Mouse (Mus musculus): ENCODE data around the gene Mrpl38. TPM values are rescaled to one million over a fixed set of nuclear protein-coding genes. Genes with fewer than 3 reads are reported as not detected.
A peak's percentile ranks its signal among the peaks of the same experiment; 100 is the strongest.

Mrpl38 gene
- total RNA-seq, 2 experiments from 2014 or later = 62.5 to 66.0 TPM

DNA sequence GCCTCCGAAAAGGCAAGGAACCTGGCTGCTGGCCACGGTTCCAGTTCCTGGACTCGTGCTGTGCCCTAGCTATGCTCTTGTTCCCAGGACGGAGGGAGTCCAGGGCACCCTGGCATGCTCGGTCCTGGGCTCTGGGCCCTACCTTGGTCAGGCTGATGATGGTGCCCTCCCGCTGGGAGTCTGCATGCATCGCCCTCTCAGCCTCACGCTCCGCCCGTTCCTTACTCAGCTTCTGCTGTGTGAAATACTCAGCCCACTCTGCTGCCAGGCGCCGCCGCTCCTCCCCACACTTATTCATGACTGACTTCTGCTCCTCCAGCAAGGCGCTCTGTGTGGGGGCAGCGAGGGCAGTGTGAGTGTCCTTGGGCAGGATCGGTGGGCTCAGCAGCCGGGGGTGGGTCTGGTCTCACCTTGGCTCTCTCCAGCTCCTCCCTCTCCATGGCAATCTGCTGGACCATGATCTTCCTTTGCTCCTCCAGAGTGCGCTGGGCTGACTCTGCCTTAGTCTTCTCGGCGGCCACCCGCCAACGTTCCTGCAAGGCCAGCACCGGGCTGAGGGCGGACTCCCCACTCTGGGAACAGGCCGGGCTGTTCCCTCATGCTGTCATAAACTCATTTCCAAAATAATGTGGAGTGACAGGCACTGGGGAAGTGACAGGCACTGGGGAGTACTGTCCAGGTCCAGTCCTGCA lies 7.8 kb upstream of the Mrpl38 start:
- no peak for DNase-seq (ENCODE audit: low spot score)
- intact Hi-C loops (cut with DNase I) = loop anchor here (10.0 kb wide), 1 partner anchor 318 kb away; the partner anchor contains the start of gene Qrich2

DNA sequence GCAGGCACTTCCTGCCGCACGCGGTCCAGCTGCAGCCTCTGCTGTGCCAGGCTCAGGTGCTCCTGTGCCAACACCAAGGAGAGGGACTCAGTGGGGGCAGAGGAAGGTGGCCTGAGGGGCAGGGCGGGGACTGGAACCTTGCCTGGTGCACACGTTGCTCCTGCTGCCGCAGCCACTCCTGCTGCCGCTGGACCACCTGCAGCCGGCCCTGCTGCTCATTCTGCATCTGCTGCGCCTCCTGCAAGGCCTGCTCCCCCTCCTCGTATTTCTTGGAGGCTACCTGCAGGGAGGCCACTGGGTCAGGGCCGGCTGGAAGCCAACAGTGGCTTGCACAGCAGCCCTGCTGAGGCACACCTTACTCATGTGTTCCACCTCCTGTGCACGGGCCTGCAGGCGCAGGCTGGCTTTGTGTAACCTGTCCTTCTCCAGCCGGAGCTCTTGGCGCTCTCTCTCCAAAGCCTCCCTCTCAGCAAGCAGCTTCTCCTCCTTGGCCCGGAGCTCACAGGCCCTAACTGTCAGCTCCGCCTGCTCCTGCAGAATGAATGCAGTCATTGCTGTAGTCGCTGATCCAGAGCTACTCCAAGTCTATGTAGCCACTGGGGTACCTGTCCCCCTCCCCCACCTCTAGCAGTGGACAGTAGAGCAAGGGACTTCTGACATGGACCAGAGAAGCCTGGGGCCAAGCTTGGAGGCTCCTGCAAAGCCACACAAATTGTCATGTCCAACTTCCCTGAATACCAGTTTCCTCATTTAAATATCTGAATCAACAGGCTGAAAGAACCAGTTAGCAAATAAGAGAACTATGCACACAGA lies 7.0 kb upstream of the Mrpl38 start:
- no peak for DNase-seq (ENCODE audit: low spot score)
- intact Hi-C loops (cut with DNase I) = loop anchor here (10.0 kb wide), 1 partner anchor 319 kb away; the partner anchor contains the start of gene Qrich2

DNA sequence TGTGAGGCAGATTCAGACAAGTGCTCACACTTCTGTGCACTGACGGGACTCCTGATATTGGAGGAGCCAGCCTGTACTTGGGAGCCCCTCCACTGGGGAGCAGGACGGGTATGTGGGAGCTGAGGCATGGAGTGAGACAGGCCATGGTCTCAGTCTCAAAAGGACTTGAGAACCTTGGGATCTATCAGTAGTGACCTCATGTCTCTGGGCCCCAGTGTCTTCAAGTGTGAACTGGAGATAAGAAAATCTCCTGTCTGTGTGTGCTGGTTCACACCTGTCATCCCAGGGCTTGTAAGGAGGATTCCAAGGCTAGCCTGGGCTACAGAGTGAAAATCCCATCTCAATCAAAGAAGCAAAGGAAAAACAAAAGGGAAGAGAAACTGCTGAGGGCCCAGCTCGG lies 4.8 kb upstream of the Mrpl38 start:
- DNase-seq (ENCODE audit: low spot score) = no peak
- intact Hi-C loops (cut with DNase I) = loop anchor here (2.0 to 10.0 kb wide), 2 partner anchors 21 to 321 kb away; partner anchors contain the start of gene Qrich2

DNA sequence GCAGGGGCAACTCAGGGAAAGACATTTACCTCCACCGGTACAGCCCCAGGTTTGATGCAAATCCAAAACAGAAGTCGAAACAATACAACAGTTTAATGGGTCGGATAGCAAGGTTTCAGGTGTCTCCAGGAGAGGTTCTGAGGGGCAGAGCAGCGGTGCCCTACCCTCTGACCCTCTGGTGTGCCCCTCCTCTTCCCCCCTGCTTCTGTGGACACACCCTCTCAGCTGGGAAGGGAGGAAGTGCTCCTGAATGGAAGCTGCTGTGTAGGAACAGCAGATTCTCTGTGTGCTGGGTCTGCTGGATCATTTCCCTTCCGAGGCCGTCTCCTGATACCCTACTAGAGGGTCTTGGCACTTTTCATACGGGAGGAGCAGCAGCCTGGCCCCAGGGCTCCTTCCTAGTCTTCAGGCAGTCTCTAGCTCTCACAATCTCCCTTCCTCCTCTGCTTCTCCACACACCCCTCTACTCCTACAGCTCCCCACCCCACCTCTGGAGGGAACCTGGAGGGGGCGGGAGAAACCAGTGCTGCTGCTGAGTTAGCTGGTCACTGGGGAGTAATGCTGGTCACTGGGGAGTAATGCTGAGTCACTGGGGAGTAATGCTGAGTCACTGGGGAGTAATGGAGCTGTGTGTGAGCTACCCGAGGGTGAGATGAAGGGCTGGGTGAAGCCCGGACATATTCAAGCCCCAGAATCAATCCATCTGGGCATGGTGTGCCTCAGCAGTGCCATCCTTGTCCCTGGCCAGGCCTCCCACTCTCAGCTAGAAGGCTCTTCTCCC lies 3.7 kb upstream of the Mrpl38 start:
- intact Hi-C loops (cut with DNase I) = loop anchor here (2.0 to 10.0 kb wide), 2 partner anchors 22 to 322 kb away; partner anchors contain the start of gene Qrich2
- no peak for DNase-seq (ENCODE audit: low spot score)

DNA sequence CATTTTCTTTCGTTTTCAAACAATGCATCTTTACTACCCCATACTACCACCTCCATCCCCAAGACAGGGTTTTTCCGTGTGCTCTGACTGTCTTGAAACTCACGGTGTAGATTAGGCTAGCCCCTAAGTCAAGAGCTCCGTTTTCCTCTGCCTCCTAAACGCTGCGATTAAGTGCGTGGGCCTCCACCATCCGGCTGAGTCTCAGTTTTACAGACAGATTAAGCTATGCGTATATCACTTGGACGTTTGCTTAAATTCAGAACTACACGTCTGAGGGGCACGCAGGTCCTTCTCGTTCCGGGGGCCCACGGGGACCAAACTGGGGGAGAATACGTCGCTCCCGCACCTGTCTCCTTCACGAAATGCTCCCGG lies 586 bp downstream of the Mrpl38 start:
- intact Hi-C loops (cut with DNase I) = loop anchor here (2.0 kb wide), 1 partner anchor 81 kb away; no protein-coding TSS in a partner anchor
- DNase-seq (ENCODE audit: low spot score) = no peak

DNA sequence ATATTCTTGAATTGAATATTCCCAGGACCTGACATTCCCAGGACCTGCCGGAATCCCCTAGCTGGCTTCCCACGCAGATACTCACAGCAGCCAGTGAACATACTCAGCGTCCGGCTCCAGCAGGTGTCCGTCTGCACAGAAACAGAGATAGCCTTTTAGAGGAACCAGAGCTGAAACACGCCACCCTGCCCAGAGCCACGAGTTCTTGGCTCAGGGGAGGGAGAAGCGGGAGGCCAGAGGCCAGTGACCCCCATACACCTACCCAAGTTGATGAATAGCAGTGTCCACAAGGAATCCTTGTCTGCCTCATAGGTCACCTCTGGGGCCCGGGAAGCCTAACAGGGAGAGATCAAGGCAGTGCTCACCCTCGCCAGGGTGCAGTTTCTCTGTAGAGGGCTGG lies 4.5 kb downstream of the Mrpl38 start:
- no peak for DNase-seq (ENCODE audit: low spot score)
- intact Hi-C loops (cut with DNase I) = loop anchor here (5.0 kb wide), 2 partner anchors 102 to 197 kb away; partner anchors contain the start of gene Unk

DNA sequence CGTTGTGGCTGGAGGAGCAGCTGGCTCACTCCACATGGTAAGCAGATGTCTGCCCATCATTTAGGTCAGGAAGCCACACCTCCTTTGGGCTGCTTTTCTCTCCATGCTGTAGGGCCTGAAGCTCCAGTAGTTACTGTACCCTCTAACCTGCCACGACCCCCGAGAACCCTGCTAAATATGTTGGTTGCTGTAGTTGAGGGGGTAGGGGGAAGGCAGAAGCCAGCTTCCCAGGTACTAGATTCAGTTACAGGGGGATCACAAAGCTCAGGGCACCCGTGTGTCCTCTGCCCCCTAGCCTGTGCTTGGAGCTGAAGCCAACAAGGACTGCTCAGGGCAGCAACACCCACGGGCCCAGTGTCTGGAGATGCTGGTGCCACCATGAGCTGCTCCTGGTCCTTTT lies 5.2 kb downstream of the Mrpl38 start:
- intact Hi-C loops (cut with DNase I) = loop anchor here (5.0 kb wide), 2 partner anchors 101 to 196 kb away; partner anchors contain the start of gene Unk
- no peak for DNase-seq (ENCODE audit: low spot score)

DNA sequence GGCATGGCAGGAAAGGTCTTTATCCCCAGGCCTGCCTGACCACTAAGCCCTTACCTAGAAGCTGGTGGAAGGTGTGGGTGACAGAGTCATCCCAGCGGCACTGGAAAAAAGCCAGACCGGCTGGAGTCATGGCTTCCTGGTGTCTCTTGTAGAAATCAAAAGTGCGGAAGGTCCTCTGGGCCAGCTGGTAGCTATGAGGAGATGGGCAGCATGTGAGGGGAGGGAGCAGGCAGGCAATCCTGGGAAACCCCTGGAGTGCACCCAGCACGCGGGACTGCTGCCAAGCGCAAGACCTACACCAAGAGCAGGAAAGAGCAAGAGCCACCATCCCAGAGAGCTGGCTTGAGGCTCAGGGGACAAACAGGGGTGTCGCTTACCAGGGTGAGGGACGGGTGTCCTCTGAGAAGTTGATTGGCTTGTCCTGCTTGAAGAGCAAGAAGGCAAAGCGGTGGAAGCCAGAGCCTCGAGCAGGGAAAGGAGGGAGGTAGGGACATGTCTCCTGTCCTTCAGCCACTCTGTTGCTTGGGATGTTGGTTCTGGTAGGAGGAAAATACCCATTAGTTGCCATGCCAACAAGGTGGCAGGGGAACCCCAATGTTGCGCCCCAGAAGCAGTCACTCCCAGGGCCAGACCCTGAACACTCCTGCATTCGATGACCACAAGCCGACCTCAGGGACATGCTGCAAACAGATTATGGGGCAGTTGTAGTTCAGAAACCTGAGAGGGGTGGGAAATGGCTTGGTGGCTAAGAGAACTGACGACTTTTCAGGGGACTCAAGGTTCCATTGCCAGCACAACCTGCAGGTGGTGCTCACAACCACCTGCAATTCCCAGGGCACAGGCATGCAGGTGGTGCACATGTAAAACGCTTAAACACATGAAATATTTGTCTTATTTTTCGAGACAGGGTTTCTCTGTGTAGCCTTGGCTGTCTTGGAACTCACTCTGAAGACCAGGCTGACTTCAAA lies 6.0 kb downstream of the Mrpl38 start:
- DNase-seq (ENCODE audit: low spot score) = no peak
- intact Hi-C loops (cut with DNase I) = loop anchor here (5.0 kb wide), 2 partner anchors 100 to 195 kb away; partner anchors contain the start of gene Unk

DNA sequence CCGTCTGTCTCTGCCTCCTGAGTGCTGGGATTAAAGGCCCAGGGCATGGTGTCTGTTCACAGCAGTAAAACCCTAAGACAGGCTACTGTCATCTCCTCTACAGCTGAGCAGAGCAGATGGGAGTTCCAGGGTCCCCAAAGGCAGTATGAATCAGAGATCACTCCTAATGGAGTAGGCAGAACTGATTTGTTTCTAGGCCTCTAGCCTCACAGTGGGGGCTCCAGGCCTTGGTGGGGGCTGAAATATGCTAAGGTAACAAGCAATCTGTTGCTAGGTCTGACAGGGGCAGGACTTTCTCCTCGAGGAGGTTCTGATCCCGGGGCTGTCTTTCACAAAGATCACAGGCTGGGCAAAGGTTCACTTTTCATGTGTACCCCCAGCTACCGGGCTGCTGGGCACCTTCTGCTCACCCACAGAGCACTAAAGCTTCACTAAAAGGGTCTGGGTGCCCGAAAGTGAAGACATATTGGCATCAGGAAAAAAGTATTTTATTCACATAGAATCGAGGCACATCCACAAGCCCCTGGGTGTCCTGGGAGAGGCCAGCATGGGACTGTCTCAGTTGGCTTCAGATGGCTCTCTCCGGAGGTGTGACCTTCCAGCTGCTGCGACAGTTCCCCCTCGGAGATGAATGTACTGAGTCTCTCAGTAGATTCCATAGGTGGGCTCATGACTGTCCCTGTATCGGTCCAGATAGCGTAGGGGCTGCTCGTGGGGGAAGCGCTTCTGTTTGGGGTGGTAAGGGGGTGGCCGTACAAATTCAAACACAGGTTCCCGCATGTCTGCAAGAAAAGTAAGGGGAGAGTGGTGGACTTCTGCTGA lies 7.1 kb downstream of the Mrpl38 start:
- no peak for DNase-seq (ENCODE audit: low spot score)
- intact Hi-C loops (cut with DNase I) = loop anchor here (5.0 kb wide), 2 partner anchors 99 to 194 kb away; partner anchors contain the start of gene Unk

DNA sequence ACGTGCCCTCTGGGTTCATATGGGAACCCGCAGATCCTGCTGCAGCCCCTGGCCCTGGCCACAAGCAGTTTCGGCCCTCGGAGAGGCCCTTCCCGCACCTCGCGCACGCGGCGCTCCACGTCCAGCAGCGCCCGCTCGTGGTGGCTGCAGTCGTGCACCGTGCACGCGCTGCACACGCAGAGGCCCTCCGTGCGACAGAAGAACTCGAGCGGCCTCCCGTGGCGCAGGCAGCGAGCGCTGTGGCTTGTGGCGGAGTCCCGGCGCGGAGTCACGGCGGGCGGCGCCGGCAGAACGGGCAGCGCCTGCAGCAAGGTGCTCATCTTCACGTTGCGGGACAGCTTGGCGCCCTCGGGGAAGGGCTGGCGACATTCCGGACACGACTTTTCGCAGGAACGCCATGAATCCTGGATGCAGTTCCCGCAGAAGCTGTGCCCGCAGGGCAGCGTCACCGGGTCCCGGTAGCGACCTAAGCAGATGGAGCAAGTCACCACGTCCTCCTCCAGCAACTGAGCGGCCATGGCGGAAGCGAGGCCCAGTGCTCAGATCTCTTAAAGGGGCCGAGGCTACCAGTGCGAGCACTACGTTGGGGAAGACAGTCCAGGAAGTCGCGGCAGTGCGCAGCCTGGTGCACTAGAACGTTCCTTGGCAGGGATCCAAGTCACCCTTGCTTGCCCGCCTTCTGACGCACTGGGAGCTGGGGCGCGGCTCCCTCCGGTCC lies 8.0 kb downstream of the Mrpl38 start, which contains the start of gene Trim65:
Gene Trim65, minus strand, starts transcription at position 641 of the 718 bp plus-strand sequence.
- DNase-seq (ENCODE audit: low spot score) = peak; percentile 84
- intact Hi-C loops (cut with DNase I) = loop anchor here (1.0 to 5.0 kb wide), 3 partner anchors 43 to 193 kb away; partner anchors contain the start of gene Unk

DNA sequence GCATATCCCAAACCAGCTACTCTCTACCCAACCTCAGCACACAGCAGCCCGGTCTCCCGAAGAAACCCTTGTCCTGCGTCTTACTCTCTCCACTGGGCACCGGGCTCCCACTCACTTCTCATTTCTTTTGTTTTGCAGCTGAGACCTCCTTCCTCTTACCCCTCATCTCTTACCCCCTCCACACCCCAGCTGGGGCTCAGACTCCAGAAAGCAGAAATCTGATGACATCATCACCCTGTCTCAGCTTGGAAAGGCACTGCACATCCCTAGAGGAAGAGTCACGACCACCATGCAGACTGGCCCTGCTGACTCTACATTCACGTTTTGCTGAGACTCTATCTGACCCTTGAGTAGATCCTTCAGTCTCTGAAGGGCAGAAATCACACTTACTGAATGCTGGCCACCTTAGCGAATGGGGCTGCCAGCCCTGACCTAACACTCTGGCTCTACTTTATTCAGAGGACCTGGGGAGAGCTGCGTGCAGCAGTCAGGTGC lies 8.6 kb downstream of the Mrpl38 start:
- DNase-seq (ENCODE audit: low spot score) = no peak
- intact Hi-C loops (cut with DNase I) = loop anchor here (1.0 to 5.0 kb wide), 4 partner anchors 19 to 193 kb away; partner anchors contain the start of gene Unk

DNA sequence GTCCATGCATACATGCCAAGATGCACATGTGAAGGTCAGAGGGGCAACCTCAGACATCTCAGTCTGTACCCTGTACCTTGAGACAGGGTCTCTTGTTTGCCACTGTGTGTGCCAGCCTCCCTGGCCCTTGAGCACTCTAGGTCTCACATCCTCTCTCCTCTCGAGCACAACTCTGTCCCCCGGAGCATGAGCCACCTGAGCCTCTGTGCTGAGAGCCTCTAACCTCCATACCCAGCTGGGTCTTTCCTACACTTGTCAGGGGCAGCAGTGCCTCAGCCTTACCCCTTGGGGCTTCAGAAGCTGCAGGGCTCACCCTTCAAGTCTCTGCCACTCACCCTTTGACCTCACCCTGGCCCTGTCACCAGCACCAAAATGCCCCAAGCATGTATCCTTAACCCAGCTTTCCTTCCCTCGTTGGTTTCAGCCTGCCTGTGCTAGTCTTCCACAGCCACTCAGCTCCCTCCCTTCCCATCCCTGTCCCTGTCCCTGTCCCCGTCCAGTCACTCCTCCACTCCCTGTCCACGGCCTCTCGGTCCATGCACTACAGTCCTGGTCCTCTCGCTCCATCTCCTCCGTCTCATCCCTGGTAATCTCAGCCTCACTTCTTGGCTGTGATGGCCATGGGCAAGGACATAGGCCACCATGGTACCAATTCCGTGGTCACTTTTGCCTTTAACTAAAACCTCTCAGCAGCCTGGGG lies 9.4 kb downstream of the Mrpl38 start:
- no peak for DNase-seq (ENCODE audit: low spot score)
- intact Hi-C loops (cut with DNase I) = loop anchor here (2.0 kb wide), 1 partner anchor 18 kb away; no protein-coding TSS in a partner anchor

DNA sequence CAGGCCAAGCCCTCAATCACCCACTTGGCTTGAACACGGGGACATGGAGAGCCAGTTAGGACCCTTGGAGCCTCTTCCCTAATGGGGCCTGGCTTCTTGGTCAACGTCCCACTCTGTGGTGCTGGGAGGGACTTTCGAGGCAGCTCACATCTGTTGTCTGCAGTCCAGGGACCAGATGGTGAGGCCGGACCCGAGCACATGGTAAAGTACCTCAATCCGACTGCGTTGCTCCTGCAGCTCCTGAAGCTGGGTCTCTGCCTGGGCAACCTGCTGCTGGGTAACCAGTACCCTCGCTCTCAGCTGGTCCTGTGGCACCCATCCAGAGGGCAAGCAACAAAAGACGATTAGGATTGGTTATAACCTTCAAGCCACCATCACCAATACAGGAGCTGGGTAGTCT lies 10.7 kb downstream of the Mrpl38 start:
- no peak for DNase-seq (ENCODE audit: low spot score)
- intact Hi-C loops (cut with DNase I) = loop anchor here (2.0 kb wide), 1 partner anchor 17 kb away; no protein-coding TSS in a partner anchor

DNA sequence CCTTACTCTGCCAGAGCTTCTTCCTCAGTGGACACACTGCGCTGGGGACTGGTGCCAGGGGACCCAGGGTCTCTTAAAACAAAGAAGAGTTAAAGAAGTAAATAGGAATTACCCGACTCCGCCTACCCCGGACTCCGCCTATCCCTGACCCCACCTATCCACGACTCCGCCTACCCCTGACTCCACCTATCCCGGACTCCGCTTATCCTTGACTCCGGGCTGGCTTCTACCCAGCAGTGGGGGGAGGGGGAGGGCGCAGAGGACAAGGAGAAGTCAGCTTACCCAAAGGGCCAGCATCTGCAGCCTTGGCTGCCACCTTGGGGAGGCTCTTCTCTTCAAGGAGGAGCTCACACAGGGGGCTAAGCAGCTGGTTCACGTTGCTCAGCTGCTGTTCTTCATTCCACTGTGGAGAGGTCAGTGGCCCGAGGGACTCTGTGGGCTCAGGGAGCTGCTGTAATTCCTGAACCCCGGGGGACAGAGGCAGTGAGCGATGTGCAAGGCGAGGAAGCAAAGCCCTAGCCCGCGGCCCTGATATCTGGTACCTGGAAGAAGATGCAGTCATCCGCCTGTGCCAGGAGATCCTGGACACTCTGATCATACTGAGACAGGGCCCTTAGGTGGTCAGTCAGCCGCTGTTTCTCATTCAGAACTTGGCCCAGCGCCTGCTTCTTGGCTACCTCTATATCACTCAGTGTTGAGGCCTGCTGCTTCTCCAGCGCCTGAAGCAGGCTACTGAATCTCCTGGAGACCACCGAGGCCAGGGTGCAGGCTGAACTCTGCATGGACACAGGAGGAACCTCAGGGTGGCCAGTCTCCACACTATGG lies 11.3 kb downstream of the Mrpl38 start, which contains the start of gene Trim47:
Gene Trim47, minus strand, starts transcription at position 55 of the 825 bp plus-strand sequence.
- intact Hi-C loops (cut with DNase I) = no loop called here
- DNase-seq (ENCODE audit: low spot score) = peak; percentile 71

DNA sequence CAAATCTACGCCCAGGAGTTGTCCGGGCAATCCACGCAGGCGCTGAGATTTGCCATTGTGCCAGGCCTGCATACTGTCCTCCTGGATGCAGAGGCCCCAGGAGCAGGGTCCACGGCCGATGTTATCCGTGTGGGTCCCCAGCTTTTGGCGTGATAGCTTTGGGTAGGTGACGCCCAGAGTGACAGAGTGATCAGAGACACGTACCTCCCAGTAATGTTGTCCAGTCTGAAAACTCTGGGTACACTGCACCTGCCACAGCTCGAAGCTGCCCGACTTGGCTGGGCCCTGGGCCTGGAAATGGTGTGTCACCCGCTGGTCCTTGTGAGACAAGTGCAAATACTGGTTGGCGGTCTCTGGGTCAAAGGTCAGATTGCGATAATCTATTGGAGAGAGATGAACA lies 12.4 kb downstream of the Mrpl38 start:
- no peak for DNase-seq (ENCODE audit: low spot score)
- intact Hi-C loops (cut with DNase I) = no loop called here

Data from heart, postnatal 25 days (tissue).